Mouse (Mus musculus) lung, embryonic 15.5 days (tissue): ENCODE data around the gene Preb. TPM values are rescaled to one million over a fixed set of nuclear protein-coding genes. Genes with fewer than 3 reads are reported as not detected.
A peak's percentile ranks its signal among the peaks of the same experiment; 100 is the strongest.

Source experiments
- ATAC-seq: fragments of 200-750 bp; cut with Nextera tagmentation; 2 replicates; pipeline ENCODE4 v1.8.0; 2017; ENCODE audit warnings: moderate number of reproducible peaks, borderline replicate concordance; ENCODE audit not compliant: low FRiP score, low TSS enrichment; ENCODE audit errors: extremely low read depth
- H3K27ac ChIP-seq: fragments of 300-500 bp; sonication (generic); 2 replicates; pipeline ENCODE4 v1.5.1; 2015; ENCODE audit warnings: moderate library complexity, mild to moderate bottlenecking, inconsistent platforms
- H3K27me3 ChIP-seq: fragments of 300-500 bp; sonication (generic); 2 replicates; pipeline ENCODE4 v1.6.1; 2015; ENCODE audit warnings: inconsistent platforms
- H3K36me3 ChIP-seq: fragments of 300-500 bp; sonication (generic); 2 replicates; pipeline ENCODE4 v1.6.1; 2015; ENCODE audit warnings: inconsistent platforms
- H3K4me1 ChIP-seq: fragments of 300-500 bp; sonication (generic); 2 replicates; pipeline ENCODE4 v1.6.1; 2015; ENCODE audit warnings: inconsistent platforms
- H3K4me2 ChIP-seq: fragments of 300-500 bp; sonication (generic); 2 replicates; pipeline ENCODE4 v1.6.1; 2015; ENCODE audit warnings: inconsistent platforms, mild to moderate bottlenecking, moderate library complexity
- H3K4me3 ChIP-seq: fragments of 300-500 bp; sonication (generic); 2 replicates; pipeline ENCODE4 v1.5.1; 2015; ENCODE audit warnings: mild to moderate bottlenecking, inconsistent platforms
- H3K9ac ChIP-seq: fragments of 300-500 bp; sonication (generic); 2 replicates; pipeline ENCODE4 v1.6.1; 2015; ENCODE audit warnings: inconsistent platforms
- H3K9me3 ChIP-seq: fragments of 300-500 bp; sonication (generic); 2 replicates; pipeline ENCODE4 v1.6.1; 2016; ENCODE audit warnings: inconsistent platforms
- WGBS: fragments of 180-500 bp; shearing (Covaris S2); methylation state at CpG from one replicate; pipeline ENCODE4 v1.1.7; 2015; 5-methylcytosine and 5-hydroxymethylcytosine counted together
- polyA plus RNA-seq: library from polyadenylated mRNA; unstranded; fragments of >200 nt; fragmentation: Nextera tagmentation; extraction: Ambion mirVana; gene quantifications from 2 replicates; pipeline ENCODE4 v1.2.1, GENCODE M21; 2015

Preb gene
- polyA plus RNA-seq, 1 experiment from 2014 or later: 135 TPM

DNA sequence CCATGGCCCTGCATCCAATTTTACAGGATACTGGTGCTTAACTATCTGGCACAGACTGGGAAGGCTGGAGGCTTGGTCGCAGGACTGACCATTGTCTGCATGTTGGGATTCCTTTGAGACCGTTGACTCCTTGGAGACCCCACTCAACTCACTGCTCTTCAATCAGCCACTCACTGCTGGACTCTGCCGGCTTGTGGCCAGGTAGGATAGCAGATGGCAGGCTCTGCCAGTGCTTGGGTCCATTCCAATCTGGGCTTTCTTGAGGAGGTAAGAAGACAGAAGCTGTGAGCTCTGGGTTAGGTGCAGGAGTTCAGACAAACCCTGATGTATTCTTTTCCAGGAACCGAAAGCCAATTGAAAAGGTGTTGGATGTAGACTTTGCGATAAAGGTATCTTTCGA, 6.1 kb downstream of the Preb start:
- no peak overlapping the region for H3K4me3 ChIP-seq
- WGBS: 95% methylated on average over 6 of the region's 6 CpGs
- peaks cover 54% of the 10 kb centered on the region for H3K36me3 ChIP-seq
- peaks cover 27% of the 10 kb centered on the region for H3K4me1 ChIP-seq
- H3K9me3 ChIP-seq: no peaks in the 10 kb centered on the region
- no peak overlapping the region for H3K27ac ChIP-seq
- H3K27me3 ChIP-seq: no peaks in the 10 kb centered on the region
- no peak overlapping the region for H3K4me2 ChIP-seq
- no peak overlapping the region for H3K9ac ChIP-seq
- no peak for ATAC-seq

- Histone ChIP-seq H3K4me2 (no peak overlapping the region), H3K9ac (no peak overlapping the region), H3K36me3 (peaks cover 42% of the 10 kb centered on the region), H3K27me3 (no peaks in the 10 kb centered on the region), H3K9me3 (no peaks in the 10 kb centered on the region), H3K4me1 (peaks cover 16% of the 10 kb centered on the region), H3K27ac (no peak overlapping the region), H3K4me3 (no peak overlapping the region)
- WGBS: 82% methylated on average over 5 of the region's 5 CpGs
- no peak for ATAC-seq
Measured at GRCm38 (mm10) chr5:30952551-30952950, 7.6 kb downstream of the Preb start.

GRCm38 (mm10) chr5:30951706-30952105, 8.5 kb downstream of the Preb start:
- peaks cover 16% of the 10 kb centered on the region for H3K4me1 ChIP-seq
- no peak overlapping the region for H3K4me2 ChIP-seq
- ATAC-seq: no peak
- 74% methylated on average over 6 of the region's 6 CpGs for WGBS
- no peak overlapping the region for H3K27ac ChIP-seq
- H3K27me3 ChIP-seq: no peaks in the 10 kb centered on the region
- no peak overlapping the region for H3K4me3 ChIP-seq
- H3K36me3 ChIP-seq: peaks cover 38% of the 10 kb centered on the region
- no peaks in the 10 kb centered on the region for H3K9me3 ChIP-seq
- no peak overlapping the region for H3K9ac ChIP-seq

- ATAC-seq: no peak
- peaks cover 16% of the 10 kb centered on the region for H3K4me1 ChIP-seq
- H3K4me2 ChIP-seq: 0 out of 2 replicates have a peak overlapping the region, but pooled peaks have one; percentile 80
- 78% methylated on average over 2 of the region's 2 CpGs for WGBS
- no peak overlapping the region for H3K27ac ChIP-seq
- peak overlapping the region; percentile 52; the same call in 1 of the 2 replicates for H3K4me3 ChIP-seq
- H3K9me3 ChIP-seq: no peaks in the 10 kb centered on the region
- peaks cover 36% of the 10 kb centered on the region for H3K36me3 ChIP-seq
- H3K27me3 ChIP-seq: no peaks in the 10 kb centered on the region; the same call in 1 of the 2 replicates
- H3K9ac ChIP-seq: no peak overlapping the region
Measured at GRCm38 (mm10) chr5:30950922-30951321, 9.2 kb downstream of the Preb start.

DNA sequence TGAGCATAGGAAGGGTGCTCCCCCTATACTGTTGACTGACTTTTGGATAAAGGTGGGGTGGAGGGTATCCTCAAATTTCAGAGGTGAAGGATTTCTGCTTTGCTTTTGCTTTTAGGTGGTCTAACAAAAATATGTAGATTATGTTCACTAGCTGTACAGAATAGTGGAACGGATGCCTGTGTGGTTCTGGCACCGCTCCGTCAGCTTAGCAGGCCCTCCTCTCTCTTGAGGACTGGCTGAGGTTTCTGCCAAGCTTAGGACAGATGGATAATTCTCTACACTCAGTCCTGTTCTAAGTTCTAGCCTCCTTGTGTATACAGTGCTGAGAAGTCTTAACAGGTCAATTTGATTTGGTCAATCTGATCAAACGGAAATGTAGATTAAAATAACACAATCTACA, 9.7 kb downstream of the Preb start:
- peaks cover 31% of the 10 kb centered on the region for H3K36me3 ChIP-seq
- peaks cover 4% of the 10 kb centered on the region; the same call in 1 of the 2 replicates for H3K27me3 ChIP-seq
- H3K4me1 ChIP-seq: peaks cover 16% of the 10 kb centered on the region
- no peak for ATAC-seq
- H3K9me3 ChIP-seq: no peaks in the 10 kb centered on the region
- 61% methylated on average over 4 of the region's 4 CpGs for WGBS
- H3K27ac ChIP-seq: peak overlapping the region; percentile 54
- H3K4me2 ChIP-seq: peak overlapping the region; percentile 80
- H3K9ac ChIP-seq: peak overlapping the region; percentile 43
- H3K4me3 ChIP-seq: peak overlapping the region; percentile 52

DNA sequence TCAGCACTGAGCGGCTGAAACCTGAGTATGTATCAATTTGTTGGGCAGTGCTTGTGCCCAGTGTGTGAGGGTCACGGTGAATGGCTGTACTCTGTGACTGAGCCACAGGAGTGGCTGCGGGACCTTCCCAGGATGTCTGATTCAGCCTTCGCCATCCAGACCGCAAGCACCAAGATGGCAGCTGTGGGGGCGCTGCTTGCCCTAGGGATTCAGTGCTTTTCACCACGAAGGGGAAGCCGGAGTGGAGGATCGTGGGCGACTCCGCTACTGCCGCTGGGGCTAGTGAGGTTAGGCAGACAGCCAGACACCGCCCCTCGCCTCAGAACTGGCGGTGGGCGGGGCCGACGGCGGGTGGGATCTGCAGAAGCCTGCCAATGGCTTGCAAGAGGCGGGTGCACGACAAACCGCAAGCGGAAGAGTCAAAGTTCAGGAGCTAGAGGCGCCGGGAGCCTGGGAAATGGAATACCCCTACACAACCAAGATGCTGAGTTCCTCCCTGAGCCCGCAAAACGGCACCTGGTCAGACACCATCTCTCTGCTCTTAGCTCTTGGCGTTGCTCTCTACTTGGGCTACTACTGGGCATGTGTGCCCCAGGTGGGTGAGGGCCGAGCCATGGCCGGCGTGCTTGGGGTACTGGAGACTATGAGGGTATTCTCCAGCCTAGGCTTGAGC, 10.4 kb downstream of the Preb start:
- Histone ChIP-seq H3K36me3 (peaks cover 24% of the 10 kb centered on the region), H3K4me2 (peak overlapping the region; percentile 80), H3K9ac (peak overlapping the region; percentile 55), H3K4me3 (peak overlapping the region; percentile 52), H3K27me3 (peaks cover 11% of the 10 kb centered on the region), H3K27ac (peak overlapping the region; percentile 54), H3K4me1 (peaks cover 21% of the 10 kb centered on the region), H3K9me3 (no peaks in the 10 kb centered on the region)
- ATAC-seq: peak; percentile 92
- WGBS: under 1% methylated on average over 31 of the region's 31 CpGs

- Histone ChIP-seq H3K4me2 (no peak overlapping the region), H3K36me3 (peaks cover 13% of the 10 kb centered on the region; the same call in 1 of the 2 replicates), H3K4me3 (no peak overlapping the region), H3K9ac (no peak overlapping the region), H3K9me3 (no peaks in the 10 kb centered on the region), H3K27ac (no peak overlapping the region), H3K27me3 (peaks cover 18% of the 10 kb centered on the region), H3K4me1 (peaks cover 21% of the 10 kb centered on the region)
- WGBS: 79% methylated on average over 5 of the region's 5 CpGs
- no peak for ATAC-seq
Measured at GRCm38 (mm10) chr5:30948620-30949019, 11.5 kb downstream of the Preb start.

- H3K4me3 ChIP-seq: peak within 1 kb of the TSS; percentile 39
- WGBS: 5% methylated on average over 44 of the region's 44 CpGs
- H3K9me3 ChIP-seq: no peaks in the 10 kb centered on the region
- H3K27ac ChIP-seq: no peak within 1 kb of the TSS
- peak within 1 kb of the TSS; percentile 76 for H3K4me2 ChIP-seq
- peak within 1 kb of the TSS; percentile 29 for H3K9ac ChIP-seq
- no peak for ATAC-seq
- peaks cover 16% of the 10 kb centered on the region for H3K4me1 ChIP-seq
- peaks cover 18% of the 10 kb centered on the region for H3K27me3 ChIP-seq
- H3K36me3 ChIP-seq: no peaks in the 10 kb centered on the region
Measured at GRCm38 (mm10) chr5:30944956-30945781, 15.0 kb downstream of the Preb start, which contains the start of gene Cgref1. TSS of gene Cgref1 (minus strand) at chr5:30945591.

DNA sequence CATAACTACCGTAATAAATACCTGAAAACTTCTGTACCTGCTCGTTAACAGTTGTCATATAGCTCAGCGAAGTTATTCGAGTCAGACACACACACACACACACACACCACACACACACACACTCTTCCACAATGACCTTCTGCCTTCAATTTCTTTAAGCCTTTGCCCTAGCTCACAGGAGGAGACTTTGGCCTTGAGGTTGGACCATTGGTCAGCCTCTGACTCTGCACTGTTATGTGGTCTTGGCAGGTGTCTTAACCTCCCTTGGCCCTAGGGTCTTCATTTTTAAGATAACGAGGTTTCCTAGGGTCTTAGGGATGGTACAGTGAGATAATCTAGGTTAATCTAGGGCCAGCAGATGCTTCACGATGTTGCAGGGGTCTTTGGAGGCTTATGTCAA, 15.8 kb downstream of the Preb start:
- 89% methylated on average over 6 of the region's 6 CpGs for WGBS
- no peak for ATAC-seq

GRCm38 (mm10) chr5:30943004-30943403, 17.2 kb downstream of the Preb start:
- H3K9me3 ChIP-seq: no peaks in the 10 kb centered on the region
- H3K27me3 ChIP-seq: peaks cover 18% of the 10 kb centered on the region
- H3K9ac ChIP-seq: no peak overlapping the region
- ATAC-seq: no peak
- WGBS: 86% methylated on average over 2 of the region's 2 CpGs
- 0 out of 2 replicates have a peak, but pooled peaks cover 5% of the 10 kb centered on the region for H3K4me1 ChIP-seq
- no peaks in the 10 kb centered on the region for H3K36me3 ChIP-seq
- no peak overlapping the region for H3K4me3 ChIP-seq
- H3K4me2 ChIP-seq: no peak overlapping the region
- no peak overlapping the region for H3K27ac ChIP-seq

More for the DNA sequence above, 15.8 kb downstream of the Preb start:
- Histone ChIP-seq H3K27ac (no peak overlapping the region), H3K9me3 (no peaks in the 10 kb centered on the region), H3K4me3 (no peak overlapping the region), H3K4me2 (no peak overlapping the region), H3K27me3 (peaks cover 18% of the 10 kb centered on the region), H3K4me1 (peaks cover 11% of the 10 kb centered on the region), H3K36me3 (no peaks in the 10 kb centered on the region), H3K9ac (no peak overlapping the region)

DNA sequence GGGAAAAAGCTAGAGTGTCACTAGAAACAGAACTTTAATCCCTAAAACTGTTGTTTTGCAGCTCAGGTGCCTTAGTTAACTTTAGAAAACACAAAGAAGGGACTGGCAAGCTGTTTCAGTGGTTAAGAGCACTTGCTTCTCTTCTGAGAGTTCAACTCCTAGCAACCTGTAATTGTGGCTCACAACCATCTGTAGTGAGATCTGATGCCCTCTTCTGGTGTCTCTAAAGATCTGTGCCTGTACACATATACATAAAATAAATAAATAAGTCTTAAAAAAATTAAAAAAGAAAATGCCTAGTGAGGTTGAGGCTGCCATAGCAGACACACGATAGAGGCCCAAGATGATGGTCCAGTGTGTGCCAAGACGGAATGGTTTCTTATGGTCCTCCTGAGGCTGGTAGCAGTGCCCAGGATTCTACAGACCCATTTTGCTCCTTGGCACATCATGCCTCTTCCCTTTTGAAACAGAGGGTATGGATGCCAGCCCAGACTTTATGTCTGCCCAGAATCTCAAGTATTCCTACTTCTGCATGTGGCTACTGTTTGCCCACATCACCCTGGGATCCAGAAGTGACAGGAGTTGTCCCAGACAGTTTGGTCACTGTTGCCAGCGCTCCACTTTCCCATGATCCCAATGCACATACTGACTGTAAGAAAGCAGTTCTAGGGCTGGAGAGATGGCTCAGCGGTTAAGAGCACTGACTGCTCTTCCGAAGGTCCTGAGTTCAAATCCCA, 25.3 kb downstream of the Preb start:
- H3K4me2 ChIP-seq: no peak overlapping the region
- H3K36me3 ChIP-seq: no peaks in the 10 kb centered on the region
- no peak for ATAC-seq
- no peak overlapping the region for H3K4me3 ChIP-seq
- no peaks in the 10 kb centered on the region for H3K4me1 ChIP-seq
- WGBS: 84% methylated on average over 5 of the region's 5 CpGs
- no peak overlapping the region for H3K27ac ChIP-seq
- no peaks in the 10 kb centered on the region for H3K9me3 ChIP-seq
- H3K9ac ChIP-seq: no peak overlapping the region
- no peaks in the 10 kb centered on the region for H3K27me3 ChIP-seq
